Mouse (Mus musculus) liver, postnatal 0 days (tissue): ENCODE data around the gene Dnajc21.

Source experiments
- CTCF ChIP-seq: sonication (generic); IDR thresholded peaks from 2 replicates; pipeline ENCODE4 v1.5.1; 2016; ENCODE audit warnings: antibody characterized with exemption, low read depth
- EP300 ChIP-seq: IDR thresholded peaks from 2 replicates; pipeline ENCODE4 v1.6.1; 2016; ENCODE audit warnings: antibody characterized with exemption, low read depth, mild to moderate bottlenecking

GRCm38 (mm10) chr15:10426545-10427266 is 43.6 kb downstream of the Dnajc21 start:
- TF ChIP-seq CTCF (no peak), EP300 (no peak)
